Mouse (Mus musculus): ENCODE measurements around the gene Ccm2. TPM values are rescaled to one million over a fixed set of nuclear protein-coding genes. Genes with fewer than 3 reads are reported as not detected.
"Not testable (repeated sequence)": the region's sequence is repeated elsewhere in the genome, so short reads cannot be mapped to it uniquely, and the experiment has no call there.

Gene Ccm2
- 10 to 100 TPM; 23.9 to 24.3 TPM for total RNA-seq (2021)

DNA sequence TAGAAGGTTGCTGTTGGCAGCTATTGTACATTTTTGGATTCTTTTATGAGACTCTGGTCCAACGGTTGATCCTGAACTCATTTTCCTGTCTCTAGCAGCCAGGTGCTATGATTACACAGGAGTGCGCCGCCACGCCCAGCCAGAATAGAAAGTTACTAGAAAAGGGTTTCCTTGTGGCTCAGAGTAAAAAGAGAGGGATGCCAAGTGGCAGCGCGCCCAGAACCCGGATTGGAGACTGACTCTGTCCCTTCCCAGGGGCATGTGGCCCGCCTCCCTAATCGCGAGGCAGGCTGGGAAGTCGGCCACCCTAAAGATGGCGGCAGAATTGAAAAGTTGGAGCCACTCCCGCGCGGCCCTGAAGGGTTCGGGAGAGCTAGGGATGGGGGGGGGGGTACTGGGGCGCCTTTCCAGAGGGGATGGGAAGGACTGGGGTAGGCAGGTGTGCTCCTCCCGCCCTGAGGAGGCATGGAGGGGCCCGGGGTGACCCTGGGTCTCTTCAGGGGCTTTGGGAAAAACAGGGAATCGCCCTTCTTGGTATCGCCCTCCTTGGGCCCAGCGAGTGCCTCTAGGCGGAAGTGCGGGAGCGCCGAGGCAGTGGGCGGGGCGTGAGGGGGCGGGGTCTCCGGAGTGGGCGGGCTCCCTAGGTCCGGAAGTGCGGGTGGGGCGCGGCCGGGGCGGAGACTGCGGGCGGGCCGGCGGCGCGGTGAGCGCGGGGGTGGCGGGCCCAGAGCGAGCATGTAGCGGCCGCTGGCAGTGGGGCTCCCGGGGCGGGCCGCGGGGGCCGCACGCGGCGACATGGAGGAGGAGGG lies at the start of gene Ccm2:
Ccm2 (plus strand) TSS at position 683 of the 809 bp plus-strand sequence.
- intact Hi-C loops (cut with DNase I): loop anchor here (5.0 kb wide), 2 partner anchors 69 to 81 kb away; partner anchors contain the start of genes Purb and Tbrg4
- peak; percentile 95 for DNase-seq (ENCODE audit: low spot score)

- no peak for DNase-seq (ENCODE audit: low spot score)
- intact Hi-C loops (cut with DNase I): no loop called here
Measured at GRCm38 (mm10) chr11:6497311-6497948, 49.3 kb upstream of the Ccm2 start.

DNA sequence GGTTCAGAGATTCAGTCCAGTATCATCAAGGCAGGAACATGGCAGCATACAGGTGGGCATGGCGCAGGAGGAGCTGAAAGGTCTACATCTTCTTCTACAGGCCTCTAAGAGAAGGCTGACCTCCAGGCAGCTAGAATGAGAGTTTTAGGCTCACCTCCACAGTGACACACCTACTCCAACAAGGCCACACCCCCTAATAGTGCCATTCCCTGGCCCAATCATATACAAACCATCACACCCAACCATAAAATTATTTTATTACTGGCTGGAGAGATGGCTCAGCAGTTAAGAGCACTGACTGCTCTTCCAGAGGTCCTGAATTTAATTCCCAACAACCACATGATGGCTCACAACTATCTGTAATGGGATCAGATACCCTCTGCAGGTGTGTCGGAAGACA lies 44.2 kb upstream of the Ccm2 start:
- no peak for DNase-seq (ENCODE audit: low spot score)

DNA sequence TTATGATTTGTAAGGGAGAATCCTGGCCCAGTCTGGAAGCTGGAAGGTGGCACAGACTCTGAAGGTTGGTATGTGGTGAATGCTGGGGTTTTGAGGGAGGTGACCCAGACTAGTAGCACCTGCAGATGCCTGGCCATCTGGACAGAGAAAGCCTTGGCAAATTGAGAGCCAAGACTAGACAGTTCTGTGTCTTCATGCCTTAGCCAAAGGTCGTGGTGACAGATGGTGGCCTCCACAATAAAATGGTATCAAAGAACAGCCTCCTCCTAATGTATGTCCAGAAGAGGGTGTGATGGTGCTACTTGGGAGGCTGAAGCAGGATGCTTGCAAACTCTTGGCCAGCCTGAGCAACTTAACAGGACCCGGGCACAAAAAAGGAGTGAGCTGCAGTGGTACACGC lies 42.5 kb upstream of the Ccm2 start:
- intact Hi-C loops (cut with DNase I): no loop called here
- no peak for DNase-seq (ENCODE audit: low spot score)

More for the DNA sequence above, 44.2 kb upstream of the Ccm2 start:
- intact Hi-C loops (cut with DNase I): no loop called here

- DNase-seq (ENCODE audit: low spot score): no peak
- intact Hi-C loops (cut with DNase I): no loop called here
Measured at GRCm38 (mm10) chr11:6504689-6505088, 42.0 kb upstream of the Ccm2 start.

GRCm38 (mm10) chr11:6506516-6506915 lies 40.2 kb upstream of the Ccm2 start:
- DNase-seq (ENCODE audit: low spot score): no peak
- intact Hi-C loops (cut with DNase I): no loop called here

GRCm38 (mm10) chr11:6508269-6508876 lies 38.3 kb upstream of the Ccm2 start:
- no peak for DNase-seq (ENCODE audit: low spot score)
- intact Hi-C loops (cut with DNase I): no loop called here

GRCm38 (mm10) chr11:6514837-6515236 lies 31.9 kb upstream of the Ccm2 start:
- intact Hi-C loops (cut with DNase I): no loop called here
- DNase-seq (ENCODE audit: low spot score): no peak

DNA sequence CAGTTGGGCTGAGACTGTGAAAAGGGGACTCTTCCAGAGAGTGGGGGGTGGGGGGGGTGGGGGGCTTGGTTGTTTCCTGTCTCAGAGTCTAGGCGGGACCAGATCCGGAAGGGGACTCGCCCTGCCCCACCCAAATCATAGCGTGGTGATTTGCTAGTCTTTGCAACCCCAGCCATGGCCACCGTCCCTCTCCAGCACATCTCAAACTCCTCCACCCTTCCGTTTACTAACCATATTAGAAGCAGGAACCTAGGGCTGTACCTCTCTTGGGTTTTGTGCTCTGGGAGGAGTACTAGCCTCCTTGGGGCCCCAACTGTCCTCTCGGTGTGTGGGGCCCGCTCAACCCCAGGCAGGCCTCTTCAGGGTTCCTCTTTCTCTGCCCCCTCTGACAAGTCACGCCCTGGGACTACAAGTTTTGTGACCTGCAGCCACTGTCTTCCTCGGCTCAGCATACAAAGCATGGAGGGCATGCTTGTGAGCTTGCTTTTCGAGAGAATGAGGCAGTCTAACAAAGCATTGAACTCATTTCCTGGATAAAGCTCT lies 27.1 kb upstream of the Ccm2 start:
- DNase-seq (ENCODE audit: low spot score): no peak
- intact Hi-C loops (cut with DNase I): no loop called here

GRCm38 (mm10) chr11:6520507-6521173 lies 26.0 kb upstream of the Ccm2 start, which contains the start of gene Myo1g:
Gene Myo1g, minus strand, starts transcription at chr11:6520965.
- intact Hi-C loops (cut with DNase I): no loop called here
- DNase-seq (ENCODE audit: low spot score): no peak

- intact Hi-C loops (cut with DNase I): no loop called here
- no peak for DNase-seq (ENCODE audit: low spot score)
Measured at GRCm38 (mm10) chr11:6522782-6523525, 23.7 kb upstream of the Ccm2 start.

DNA sequence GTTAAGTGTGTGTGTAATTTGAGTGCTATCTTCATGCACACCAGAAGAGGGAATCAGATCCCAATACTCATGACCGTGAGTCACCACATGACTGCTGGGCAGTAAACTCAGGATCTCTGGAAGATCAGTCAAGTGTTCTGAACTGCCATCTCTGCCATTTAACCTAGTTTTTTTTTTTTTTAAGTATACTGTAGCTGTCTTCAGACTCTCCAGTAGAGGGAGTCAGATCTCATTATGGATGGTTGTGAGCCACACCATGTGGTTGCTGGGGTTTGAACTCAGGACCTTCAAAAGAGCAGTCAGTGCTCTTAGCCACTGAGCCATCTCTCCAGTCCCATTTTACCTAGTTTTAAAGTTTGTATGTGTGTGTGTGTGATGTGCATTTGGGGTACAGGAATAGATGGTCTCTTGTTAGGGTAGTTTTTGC lies 23.0 kb upstream of the Ccm2 start:
- DNase-seq (ENCODE audit: low spot score): no peak
- intact Hi-C loops (cut with DNase I): no loop called here

GRCm38 (mm10) chr11:6524165-6524879 lies 22.4 kb upstream of the Ccm2 start:
- no peak for DNase-seq (ENCODE audit: low spot score)
- intact Hi-C loops (cut with DNase I): no loop called here

GRCm38 (mm10) chr11:6524880-6525238 lies 21.8 kb upstream of the Ccm2 start:
- intact Hi-C loops (cut with DNase I): loop anchor here (5.0 kb wide), 2 partner anchors 58 to 102 kb away; partner anchors contain the start of gene Tbrg4
- no peak for DNase-seq (ENCODE audit: low spot score)

DNA sequence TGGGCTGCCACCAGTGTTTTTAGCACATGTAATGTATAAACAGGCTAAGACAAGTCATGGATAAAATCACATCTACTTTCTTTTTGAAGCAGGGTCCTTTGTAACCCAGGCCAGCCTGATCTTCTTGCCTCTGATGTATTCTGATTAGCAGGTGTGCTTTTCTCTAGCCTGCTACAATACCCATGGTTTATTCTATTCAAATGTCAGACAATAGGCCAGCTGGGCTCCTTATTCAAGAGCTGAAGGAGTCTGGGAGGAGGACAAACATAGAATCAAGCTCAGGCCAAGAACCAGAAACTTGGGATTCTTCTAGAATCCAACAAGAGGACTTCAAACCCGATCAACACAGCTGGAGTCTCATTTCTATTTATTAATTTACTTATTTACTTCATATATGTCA lies 21.4 kb upstream of the Ccm2 start:
- DNase-seq (ENCODE audit: low spot score): no peak
- intact Hi-C loops (cut with DNase I): loop anchor here (5.0 kb wide), 2 partner anchors 58 to 102 kb away; partner anchors contain the start of gene Tbrg4

- DNase-seq (ENCODE audit: low spot score): not testable (repeated sequence)
- intact Hi-C loops (cut with DNase I): loop anchor here (5.0 kb wide), 2 partner anchors 59 to 101 kb away; partner anchors contain the start of gene Tbrg4
Measured at GRCm38 (mm10) chr11:6526526-6527255, 20.0 kb upstream of the Ccm2 start.

DNA sequence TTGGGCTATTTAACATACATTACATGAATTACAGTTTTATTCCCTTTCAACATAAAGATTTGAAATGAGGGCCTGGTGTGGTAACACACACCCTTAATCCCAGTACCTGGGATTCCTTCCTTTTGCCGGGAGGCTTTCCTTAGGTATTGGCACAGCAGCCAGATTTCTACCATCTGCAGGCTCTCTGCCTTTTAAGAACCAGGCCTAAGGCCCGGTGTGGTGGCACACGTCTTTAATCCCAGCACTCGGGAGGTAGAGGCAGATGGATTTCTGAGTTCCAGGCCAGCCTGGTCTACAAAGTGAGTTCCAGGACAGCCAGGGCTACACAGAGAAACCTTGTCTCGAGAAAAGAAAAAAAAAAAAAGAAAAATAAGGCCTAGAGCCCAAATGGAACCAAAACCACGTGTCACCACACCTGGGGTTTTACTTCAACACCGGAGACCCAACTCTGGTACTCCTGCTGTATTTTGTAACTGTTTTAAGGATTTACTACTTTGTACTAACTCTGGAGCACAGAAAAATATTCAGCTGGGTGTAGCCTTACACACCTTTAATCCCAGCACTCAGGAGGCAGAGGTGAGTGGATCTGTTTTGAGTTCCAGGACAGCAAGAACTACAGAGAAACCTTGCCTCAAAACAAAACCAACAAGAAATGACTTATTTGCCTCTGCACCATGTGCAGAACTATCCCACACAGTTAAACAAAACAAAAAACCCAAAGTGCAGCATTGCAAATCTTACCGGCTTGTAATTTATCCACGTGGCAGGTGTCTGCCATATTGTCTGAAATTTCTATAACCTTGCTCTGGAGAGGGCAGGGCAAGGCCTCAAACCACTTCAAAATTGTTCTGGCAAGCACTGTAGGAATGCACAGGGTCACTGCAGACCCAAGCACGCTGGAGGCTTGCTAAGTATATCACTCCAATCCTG lies 19.2 kb upstream of the Ccm2 start:
- intact Hi-C loops (cut with DNase I): loop anchor here (5.0 kb wide), 2 partner anchors 60 to 100 kb away; partner anchors contain the start of gene Tbrg4
- no peak for DNase-seq (ENCODE audit: low spot score)
